Mouse (Mus musculus) spleen, postnatal 10 days (tissue): ENCODE measurements at regions not wholly inside any gene's neighbourhood (a gene's known extent, or its start where the extent isn't known, plus 50 kb on each side); places are given as distances from the start of the nearest gene placed in this dataset.
A peak's percentile ranks its signal among the peaks of the same experiment; 100 is the strongest.

Experiments
- DNase-seq, 2 experiments: peaks; one replicate each; pipeline ENCODE4 v3.0.0; 2021 to 2022; ENCODE audit warnings: low spot score in 2 of 2

- no peak for DNase-seq
Observed at GRCm38 (mm10) chr15:19778651-19779050, 670.4 kb upstream of the Cdh12 start.

- DNase-seq = no peak
Observed at GRCm38 (mm10) chr15:19783883-19784282, 665.2 kb upstream of the Cdh12 start.

GRCm38 (mm10) chr15:19806994-19807393 lies 642.1 kb upstream of the Cdh12 start:
- DNase-seq = no peak

DNA sequence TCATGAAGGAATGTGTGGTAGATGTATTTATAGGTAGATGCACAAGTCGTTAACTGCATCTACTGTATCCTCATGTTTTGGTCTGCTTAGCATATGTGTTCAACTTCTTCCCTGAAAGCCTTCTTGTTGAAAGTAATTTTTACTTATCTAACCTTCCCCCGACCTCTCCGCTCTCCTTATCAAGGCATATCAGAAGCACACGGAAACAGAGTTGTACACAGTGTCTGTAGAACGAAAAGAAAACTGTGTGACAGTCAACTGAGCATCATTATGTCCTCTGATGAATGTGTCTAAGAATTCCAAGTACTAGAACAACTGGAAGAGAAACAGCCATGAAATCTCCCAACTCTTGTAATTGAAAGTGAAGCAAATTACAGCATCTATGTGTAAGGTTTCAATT lies 635.4 kb upstream of the Cdh12 start:
- no peak for DNase-seq

- DNase-seq = peak in 1 of 2 experiments; percentile 14
Observed at GRCm38 (mm10) chr15:19856892-19857655, 592.0 kb upstream of the Cdh12 start.

- DNase-seq = no peak
Observed at GRCm38 (mm10) chr15:19857656-19858006, 591.4 kb upstream of the Cdh12 start.

- DNase-seq = no peak
Observed at GRCm38 (mm10) chr15:19858668-19859067, 590.4 kb upstream of the Cdh12 start.

- no peak for DNase-seq
Observed at GRCm38 (mm10) chr15:19863979-19864378, 585.1 kb upstream of the Cdh12 start.

DNA sequence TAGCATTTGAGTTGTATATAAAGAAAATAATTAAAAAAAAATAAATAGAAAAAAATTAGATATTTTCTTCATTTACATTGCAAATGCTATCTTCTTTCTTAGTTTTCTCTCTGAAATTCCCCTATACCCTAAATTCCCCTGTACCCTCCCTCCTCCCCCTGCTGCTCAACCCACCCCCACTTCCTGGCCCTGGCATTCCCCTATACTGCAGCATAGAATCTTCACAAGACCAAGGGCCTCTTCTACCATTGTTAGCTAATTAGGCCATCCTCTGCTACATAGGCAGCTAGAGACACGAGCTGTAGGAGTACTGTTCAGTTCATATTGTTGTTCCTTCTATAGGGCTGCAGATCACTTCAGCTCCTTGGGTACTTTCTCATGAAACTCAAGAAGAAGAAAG lies 582.5 kb upstream of the Cdh12 start:
- no peak for DNase-seq

GRCm38 (mm10) chr15:19869041-19869440 lies 580.0 kb upstream of the Cdh12 start:
- no peak for DNase-seq

GRCm38 (mm10) chr15:19872611-19873010 lies 576.5 kb upstream of the Cdh12 start:
- DNase-seq = no peak
